Mouse (Mus musculus) stomach, embryonic 16.5 days (tissue): Measurements from ENCODE around the gene Vmn1r173. TPM values are rescaled to one million over a fixed set of nuclear protein-coding genes. Genes with fewer than 3 reads are reported as not detected.
"Not testable (repeated sequence)": the region's sequence is repeated elsewhere in the genome, so short reads cannot be mapped to it uniquely, and the experiment has no call there.

Experiments used
- ATAC-seq: fragments of 200-750 bp; cut with Nextera tagmentation; 2 replicates; pipeline ENCODE4 v1.8.0; 2017; ENCODE audit warnings: moderate number of reproducible peaks, moderate TSS enrichment; ENCODE audit not compliant: insufficient read depth, low FRiP score
- H3K27ac ChIP-seq: fragments of 300-500 bp; sonication (generic); 2 replicates; pipeline ENCODE4 v1.5.1; 2014; ENCODE audit warnings: low read length
- H3K27me3 ChIP-seq: fragments of 300-500 bp; sonication (generic); 2 replicates; pipeline ENCODE4 v1.6.1; 2014; ENCODE audit warnings: low read length, control low read depth, mixed read lengths; ENCODE audit not compliant: control insufficient read depth, insufficient read depth
- H3K36me3 ChIP-seq: fragments of 300-500 bp; sonication (generic); 2 replicates; pipeline ENCODE4 v1.6.1; 2014; ENCODE audit warnings: low read length; ENCODE audit not compliant: control insufficient read depth, insufficient read depth
- H3K4me1 ChIP-seq: fragments of 300-500 bp; sonication (generic); 2 replicates; pipeline ENCODE4 v1.6.1; 2014; ENCODE audit warnings: low read length, control low read depth, mixed read lengths; ENCODE audit not compliant: control insufficient read depth, insufficient read depth
- H3K4me2 ChIP-seq: fragments of 300-500 bp; sonication (generic); 2 replicates; pipeline ENCODE4 v1.6.1; 2014; ENCODE audit warnings: low read depth, low read length, mixed read lengths
- H3K4me3 ChIP-seq: fragments of 300-500 bp; sonication (generic); replicated peaks from 2 replicates; pipeline ENCODE4 v1.5.1; 2014; ENCODE audit warnings: mild to moderate bottlenecking, low read length
- H3K9ac ChIP-seq: fragments of 300-500 bp; sonication (generic); 2 replicates; pipeline ENCODE4 v1.6.1; 2014; ENCODE audit warnings: low read length
- H3K9me3 ChIP-seq: fragments of 300-500 bp; sonication (generic); replicated peaks from 2 replicates; pipeline ENCODE4 v1.6.1; 2016; ENCODE audit warnings: low read length, control low read depth; ENCODE audit not compliant: control insufficient read depth
- WGBS: fragments of 180-500 bp; shearing (Covaris S2); extraction: QIAGEN DNeasy Blood & Tissue Kit; methylation state at CpG from one replicate; pipeline ENCODE4 v1.1.7; 2014; 5-methylcytosine and 5-hydroxymethylcytosine counted together
- polyA plus RNA-seq: library from polyadenylated mRNA; unstranded; fragments of >200 nt; fragmentation: Nextera tagmentation; extraction: Ambion mirVana; gene quantifications from 2 replicates; pipeline ENCODE4 v1.2.1, GENCODE M21; 2015

Vmn1r173 gene
- not detected in 2 replicates for polyA plus RNA-seq

- H3K27ac ChIP-seq, H3K4me1 ChIP-seq, ATAC-seq, H3K4me2 ChIP-seq, H3K36me3 ChIP-seq, H3K9me3 ChIP-seq, H3K9ac ChIP-seq, H3K27me3 ChIP-seq, H3K4me3 ChIP-seq: not testable (repeated sequence)
- 45% methylated on average over 1 of the region's 1 CpGs for WGBS
Measured at GRCm38 (mm10) chr7:23700403-23700802, at the start of gene Vmn1r173. Gene Vmn1r173, plus strand, starts transcription at chr7:23700703.

GRCm38 (mm10) chr7:23658016-23658415 lies 42.5 kb upstream of the Vmn1r173 start, which contains the start of gene Vmn1r172:
Gene Vmn1r172, plus strand, starts transcription at chr7:23658316.
- Histone ChIP-seq H3K4me2 (no peak within 1 kb of the TSS), H3K9me3 (no peaks in the 10 kb centered on the region), H3K9ac (no peak within 1 kb of the TSS), H3K27ac (no peak within 1 kb of the TSS), H3K27me3 (no peaks in the 10 kb centered on the region), H3K4me1 (no peaks in the 10 kb centered on the region), H3K36me3 (no peaks in the 10 kb centered on the region), H3K4me3 (no peak within 1 kb of the TSS)
- 71% methylated on average over 2 of the region's 2 CpGs for WGBS
- ATAC-seq: no peak

- H3K9ac ChIP-seq, H3K27me3 ChIP-seq, H3K9me3 ChIP-seq, H3K36me3 ChIP-seq, H3K4me1 ChIP-seq, H3K4me2 ChIP-seq, H3K27ac ChIP-seq, H3K4me3 ChIP-seq, ATAC-seq: not testable (repeated sequence)
- 31% methylated on average over 1 of the region's 1 CpGs for WGBS
Measured at GRCm38 (mm10) chr7:23751970-23752369, 51.5 kb downstream of the Vmn1r173 start, which contains the start of gene Vmn1r174. Gene Vmn1r174, plus strand, starts transcription at chr7:23752270.

Other genes with a start within 250 kb of the Vmn1r173 start
- gene Vmn1r167, start 193.5 kb upstream of the Vmn1r173 start, polyA plus RNA-seq: not detected in 2 replicates
- gene Vmn1r168, start 161.0 kb upstream of the Vmn1r173 start, polyA plus RNA-seq: not detected in 2 replicates
- gene Vmn1r169, start 125.2 kb upstream of the Vmn1r173 start, polyA plus RNA-seq: not detected in 2 replicates
- not detected in 2 replicates for gene Vmn1r170, start 94.5 kb upstream of the Vmn1r173 start, polyA plus RNA-seq
- not detected in 2 replicates for gene Vmn1r171, start 70.0 kb upstream of the Vmn1r173 start, polyA plus RNA-seq
- not detected in 2 replicates for gene Vmn1r172, start 42.4 kb upstream of the Vmn1r173 start, polyA plus RNA-seq
- gene Vmn1r174, start 51.6 kb downstream of the Vmn1r173 start, polyA plus RNA-seq: not detected in 2 replicates
- gene Vmn1r175, start 109.9 kb downstream of the Vmn1r173 start, polyA plus RNA-seq: not detected in 2 replicates
- not detected in 2 replicates for gene Vmn1r176, start 136.7 kb downstream of the Vmn1r173 start, polyA plus RNA-seq
- not detected in 2 replicates for gene Vmn1r177, start 165.7 kb downstream of the Vmn1r173 start, polyA plus RNA-seq
- not detected in 2 replicates for gene Vmn1r178, start 191.3 kb downstream of the Vmn1r173 start, polyA plus RNA-seq
- gene Vmn1r179, start 226.3 kb downstream of the Vmn1r173 start, polyA plus RNA-seq: not detected in 2 replicates
- not detected in 2 replicates for gene Vmn1r180, start 249.9 kb downstream of the Vmn1r173 start, polyA plus RNA-seq